Mouse (Mus musculus) common myeloid progenitor, adult 5-6 weeks (primary cell): Measurements from ENCODE around the gene Csrp1. TPM values are rescaled to one million over a fixed set of nuclear protein-coding genes. Genes with fewer than 3 reads are reported as not detected.
A peak's percentile ranks its signal among the peaks of the same experiment; 100 is the strongest.

Experiments used
- ATAC-seq: replicated peaks from 2 replicates; pipeline ENCODE4 v1.8.0; 2016; ENCODE audit warnings: low read depth, mild to moderate bottlenecking, moderate TSS enrichment, inconsistent platforms; ENCODE audit not compliant: poor library complexity, severe bottlenecking
- total RNA-seq: library from RNA; stranded (forward); fragments of 200-1000, 187-1606 nt; gene quantifications from 2 replicates; pipeline ENCODE4 v1.2.3, GENCODE M21; 2017

Gene Csrp1
- total RNA-seq, 1 experiment from 2014 or later, result 170 TPM

GRCm38 (mm10) chr1:135729367-135729713 is 9.5 kb downstream of the Csrp1 start:
- peak; percentile 9; the same call in 1 of the 2 replicates for ATAC-seq

DNA sequence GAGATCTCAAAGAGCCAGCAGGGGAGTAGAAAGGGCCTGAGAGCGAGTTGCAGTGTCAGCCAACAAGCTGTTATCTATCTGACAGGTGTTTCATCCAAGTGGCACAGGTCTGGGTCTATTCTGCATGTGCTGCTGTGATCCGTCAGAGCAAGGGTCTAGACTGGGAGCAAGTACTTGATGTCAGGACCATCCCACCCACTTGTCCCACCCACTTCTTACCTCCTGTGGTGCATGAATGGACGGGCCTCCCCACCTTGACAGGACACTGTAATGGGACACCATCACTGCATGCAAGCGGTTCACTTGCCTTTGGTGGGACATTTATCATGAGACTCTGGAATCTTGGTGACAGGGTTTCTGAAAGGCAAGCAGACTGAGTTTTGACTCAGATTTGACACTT is 10.0 kb downstream of the Csrp1 start:
- ATAC-seq, result no peak

DNA sequence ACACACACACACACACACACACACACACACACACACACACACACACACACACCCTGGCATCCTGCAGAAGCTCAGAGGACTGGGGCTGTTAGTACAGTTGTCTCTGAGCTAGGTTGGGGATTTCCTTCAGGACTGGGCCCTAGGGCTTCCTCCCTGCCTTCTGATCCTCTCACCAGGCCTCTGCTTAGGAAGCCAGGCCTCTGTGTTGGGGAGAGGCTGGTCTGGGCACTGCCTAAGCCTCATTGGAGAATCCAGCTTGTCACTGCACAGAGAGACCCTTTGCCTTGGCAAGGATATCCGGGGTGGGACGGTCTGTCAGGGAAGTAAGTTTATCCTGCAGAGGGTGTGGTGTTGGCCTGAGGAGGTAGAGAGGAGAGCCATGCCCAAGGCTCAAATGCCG is 10.4 kb downstream of the Csrp1 start:
- 0 out of 2 replicates have a peak, but pooled peaks have one; percentile 5 for ATAC-seq

DNA sequence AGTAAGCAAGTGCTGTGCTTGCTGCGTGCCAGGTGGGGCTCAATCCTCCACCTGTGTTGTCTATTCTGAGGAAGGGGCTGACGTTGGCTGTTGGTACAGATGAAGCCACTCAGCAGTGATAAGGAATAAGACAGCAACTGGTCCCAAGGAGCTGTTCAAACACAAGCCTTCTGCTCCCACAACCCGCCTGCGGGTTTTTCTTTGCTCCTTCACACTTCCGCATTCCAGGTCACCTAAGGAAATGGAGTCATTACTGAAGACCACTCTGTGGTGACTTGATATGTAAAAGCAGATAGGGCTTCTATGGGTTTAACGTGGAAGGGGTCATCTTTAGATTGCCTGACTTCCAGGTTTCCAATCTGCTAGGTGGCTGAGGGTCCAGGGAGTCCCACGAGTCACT is 11.5 kb downstream of the Csrp1 start:
- ATAC-seq, result no peak

DNA sequence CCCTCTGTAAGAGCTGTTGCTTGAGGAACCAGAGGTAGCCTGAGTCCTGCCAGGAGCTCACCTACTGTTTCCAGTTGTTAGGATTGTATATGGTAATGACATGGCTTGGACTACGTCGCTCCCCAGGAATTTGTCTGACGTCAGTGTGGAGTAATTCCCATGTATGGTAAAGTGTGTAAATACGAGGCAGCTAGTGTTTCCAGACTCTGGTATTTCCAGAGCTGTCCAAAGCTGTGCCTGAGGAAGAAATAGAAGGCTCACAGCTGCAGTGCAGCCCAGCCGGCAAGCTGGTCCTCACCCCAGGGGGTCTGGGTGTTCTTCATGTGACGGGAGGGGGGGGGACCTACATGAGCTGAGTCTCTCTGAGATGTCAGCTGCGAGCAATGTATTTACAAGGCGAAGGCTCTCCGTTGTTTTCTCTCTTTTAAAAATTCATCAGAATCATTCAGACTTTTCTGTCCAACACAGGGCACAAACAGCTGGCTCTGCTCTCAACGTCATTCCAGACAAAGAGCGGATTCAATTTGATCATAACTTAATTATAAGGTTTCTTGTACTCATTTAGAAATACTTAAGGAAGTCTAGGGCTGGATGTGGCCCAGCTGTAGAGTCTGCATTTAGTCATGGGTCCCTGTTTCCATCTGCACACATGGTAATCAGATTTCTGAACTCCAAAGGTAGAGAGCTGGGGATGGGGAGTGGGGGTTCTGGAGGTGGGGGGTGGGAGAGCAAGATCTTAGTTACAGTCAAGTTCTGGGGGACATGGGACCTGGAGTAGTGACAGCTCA is 12.2 kb downstream of the Csrp1 start:
- ATAC-seq, result no peak

DNA sequence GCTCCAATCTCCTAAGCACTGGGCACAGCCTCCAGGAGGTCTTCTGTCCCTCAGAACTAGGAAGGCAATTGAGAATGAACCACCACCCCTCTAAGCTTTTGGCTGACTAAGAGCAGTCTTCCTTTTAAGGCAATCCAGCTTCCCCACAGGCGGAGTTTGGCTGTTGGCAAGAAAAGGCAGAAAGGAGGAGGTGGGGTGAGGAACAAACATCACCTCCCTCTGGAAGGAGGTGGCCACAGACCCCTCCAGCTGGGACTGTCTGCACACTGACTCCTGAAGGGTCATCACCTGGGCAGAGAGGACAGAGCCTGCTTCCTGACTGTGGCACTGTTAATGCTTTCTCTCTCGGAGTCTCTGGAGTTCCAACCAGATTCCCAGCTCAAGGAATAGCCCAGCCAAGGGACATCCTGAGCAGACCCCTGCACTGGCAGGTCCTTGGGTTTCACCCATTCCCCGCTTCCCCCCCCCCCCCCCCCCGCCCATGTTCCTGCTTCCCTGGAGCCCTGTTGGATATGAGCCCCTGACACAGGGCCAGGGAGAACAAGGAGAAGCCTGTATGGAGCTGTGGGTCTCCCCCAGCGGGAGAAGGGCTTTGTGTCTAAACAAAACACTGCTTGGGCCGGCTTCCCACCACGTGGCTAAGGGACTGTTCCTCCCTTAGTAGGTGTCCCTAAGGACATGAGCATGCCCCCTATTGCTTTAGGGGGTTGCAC is 14.5 kb downstream of the Csrp1 start:
- ATAC-seq, result no peak

GRCm38 (mm10) chr1:135735460-135735859 is 15.6 kb downstream of the Csrp1 start:
- peak; percentile 4; the same call in 1 of the 2 replicates for ATAC-seq

- no peak for ATAC-seq
These were observed 25.1 kb downstream of the Csrp1 start for GRCm38 (mm10) chr1:135744987-135745386.

- no peak for ATAC-seq
These were observed 26.4 kb downstream of the Csrp1 start for GRCm38 (mm10) chr1:135746248-135746647.

- peak; percentile 99 for ATAC-seq
These were observed 33.0 kb downstream of the Csrp1 start for GRCm38 (mm10) chr1:135752737-135753348.

- no peak for ATAC-seq
These were observed 35.4 kb downstream of the Csrp1 start for GRCm38 (mm10) chr1:135755287-135755686.

DNA sequence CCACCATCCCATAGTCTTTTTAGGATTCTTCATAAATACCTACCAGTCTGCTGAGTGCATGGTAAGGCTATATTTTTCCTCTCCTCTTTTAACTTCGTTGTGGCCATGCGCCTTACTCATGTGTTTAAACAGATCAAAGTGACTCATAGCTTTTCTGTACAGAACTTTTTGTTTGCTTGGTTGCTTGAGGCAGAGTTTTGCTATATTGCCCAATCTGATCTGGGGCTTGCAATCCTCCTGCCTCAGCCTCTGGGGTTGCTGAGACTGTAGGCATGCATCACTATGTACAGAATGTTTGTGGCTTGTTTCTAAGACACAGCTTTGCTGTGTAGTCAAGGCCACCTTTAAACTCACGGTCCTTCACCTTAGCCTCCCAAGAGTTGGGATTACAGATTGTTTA is 36.1 kb downstream of the Csrp1 start:
- no peak for ATAC-seq

- no peak for ATAC-seq
These were observed 37.4 kb downstream of the Csrp1 start for GRCm38 (mm10) chr1:135757287-135757686.

DNA sequence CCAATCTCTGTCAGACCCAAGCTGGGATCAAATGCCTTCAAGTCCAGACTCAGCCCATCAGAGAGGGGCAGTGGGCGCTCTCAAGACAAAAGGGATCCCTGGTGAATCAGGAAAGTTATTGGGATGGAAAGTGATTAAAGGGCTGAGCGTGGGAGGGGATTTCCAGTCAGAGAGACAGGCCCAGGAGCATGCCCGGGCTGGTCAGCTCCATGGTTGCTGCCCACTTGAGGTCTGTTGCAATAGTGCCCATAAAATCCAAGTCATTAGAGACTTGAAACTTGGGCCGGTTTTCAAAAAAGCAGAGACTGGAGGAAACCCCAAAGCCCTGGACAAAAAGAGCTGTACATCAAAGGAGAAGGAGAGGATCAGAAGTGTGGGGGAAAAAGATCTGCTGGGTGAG is 39.8 kb downstream of the Csrp1 start:
- no peak for ATAC-seq

DNA sequence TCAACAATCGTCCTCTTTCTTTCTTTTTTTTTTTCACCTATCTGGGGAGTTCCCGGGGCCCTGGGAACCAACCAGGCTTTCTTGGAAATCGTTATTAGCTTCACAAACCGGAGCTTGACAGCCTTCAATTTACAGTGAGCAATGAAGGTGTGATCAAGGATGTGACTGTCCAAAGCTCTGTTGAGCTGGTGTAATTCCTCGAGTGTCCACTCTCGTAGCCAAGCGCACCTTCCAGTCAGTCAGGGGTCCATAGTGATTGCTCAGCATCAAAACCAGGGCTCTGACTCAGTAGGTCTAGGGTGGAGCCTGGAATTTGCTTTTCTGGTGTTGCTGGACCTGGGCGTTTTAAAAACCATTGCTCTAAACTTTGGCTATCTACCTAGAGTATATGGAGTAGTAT is 40.4 kb downstream of the Csrp1 start:
- 0 out of 2 replicates have a peak, but pooled peaks have one; percentile 25 for ATAC-seq

DNA sequence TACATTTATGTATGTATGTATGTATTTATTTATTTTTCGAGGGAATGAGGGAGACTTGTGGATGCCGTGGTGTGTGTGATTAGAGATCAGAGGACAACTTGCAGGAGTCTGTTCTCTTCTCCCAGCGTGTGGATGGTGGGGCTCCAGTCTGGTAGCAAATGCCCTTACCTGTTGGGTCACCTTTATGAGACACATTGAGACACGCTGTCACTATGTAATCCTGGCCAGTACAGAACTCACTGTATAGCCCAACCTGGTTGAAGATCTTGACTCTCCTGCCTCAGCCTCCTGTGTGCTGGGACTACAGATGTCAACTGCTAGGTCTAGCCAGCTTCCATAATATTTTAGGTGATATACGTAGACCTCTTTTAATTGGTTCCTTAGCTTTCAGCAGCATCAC is 41.9 kb downstream of the Csrp1 start:
- ATAC-seq, result no peak

DNA sequence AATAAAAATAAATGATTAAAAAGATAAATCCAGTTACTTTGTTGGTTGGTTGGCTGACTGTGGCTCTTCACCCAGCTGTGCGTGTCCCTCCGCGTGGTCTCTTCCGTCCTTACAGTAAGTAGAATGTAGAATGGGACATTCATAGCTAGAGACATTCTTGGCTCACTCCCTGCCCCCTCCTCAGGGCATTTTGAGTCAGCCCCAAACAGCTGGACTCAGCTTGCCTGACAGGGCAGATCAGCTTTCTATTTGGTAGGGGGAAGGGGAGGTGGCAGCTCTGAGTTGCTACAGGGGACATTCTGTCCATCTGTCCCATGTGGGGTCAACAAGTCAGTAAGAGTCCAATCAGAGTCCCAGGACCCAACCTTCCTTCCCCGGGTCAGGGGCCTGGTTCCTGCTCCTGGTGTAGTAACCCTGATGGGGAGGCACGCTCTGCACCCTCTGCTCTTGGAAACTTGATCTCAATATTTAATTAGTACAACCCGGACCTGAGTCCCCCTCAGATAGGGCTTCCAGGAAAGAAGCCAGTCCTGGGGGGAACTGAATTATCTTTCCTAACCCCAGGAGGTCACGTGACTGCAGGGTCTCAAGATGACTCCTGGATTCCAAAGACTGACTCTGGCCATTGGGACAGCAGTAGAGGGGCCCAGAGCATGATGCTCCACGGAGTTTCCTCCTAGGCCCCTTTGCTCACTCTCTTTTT is 43.8 kb downstream of the Csrp1 start:
- ATAC-seq, result no peak

- no peak for ATAC-seq
These were observed 44.3 kb downstream of the Csrp1 start for GRCm38 (mm10) chr1:135764206-135764528.

DNA sequence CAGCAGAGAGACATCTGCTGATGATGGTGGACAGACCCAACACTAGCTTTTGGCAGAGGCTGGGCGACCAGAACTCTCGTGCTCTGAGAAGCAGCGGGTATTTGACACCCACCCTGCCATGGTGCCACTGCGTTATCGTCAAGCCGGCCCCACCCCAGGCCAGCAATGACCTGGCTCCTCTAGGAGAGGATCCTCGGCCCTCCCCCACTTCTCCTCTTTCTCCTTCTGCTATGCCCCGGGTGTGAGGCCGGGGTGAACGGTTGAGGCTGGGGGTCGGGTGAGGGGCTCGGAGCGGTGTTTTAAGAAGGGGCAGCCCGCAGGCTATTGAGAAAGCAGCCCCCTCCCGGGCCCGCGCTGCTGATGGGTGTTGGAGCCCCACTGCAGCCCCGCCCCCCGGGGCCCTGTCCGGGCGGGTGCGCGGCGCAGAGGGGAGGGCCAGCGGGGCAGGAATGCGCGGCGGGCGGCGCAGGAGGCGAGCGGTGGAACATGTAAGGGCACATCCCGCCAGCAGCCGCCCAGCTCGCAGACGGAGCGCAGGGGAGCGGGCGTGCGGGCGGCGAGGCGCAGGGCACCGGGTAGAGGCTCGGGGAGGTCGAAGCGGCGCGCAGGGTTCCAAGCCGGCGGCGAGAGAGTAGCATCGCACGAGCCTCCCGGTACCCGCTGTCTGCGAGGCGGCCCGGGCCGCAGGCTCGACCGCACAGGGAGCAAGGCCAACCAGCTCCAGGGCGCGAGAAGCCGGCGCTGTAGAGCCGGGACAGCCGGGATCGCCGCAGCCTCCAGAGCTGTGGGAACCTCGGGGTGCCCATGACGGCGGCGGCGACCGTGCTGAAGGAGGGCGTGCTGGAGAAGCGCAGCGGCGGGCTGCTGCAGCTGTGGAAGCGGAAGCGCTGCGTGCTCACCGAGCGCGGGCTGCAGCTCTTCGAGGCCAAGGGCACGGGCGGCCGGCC is 46.1 kb downstream of the Csrp1 start, which contains the start of gene Phlda3:
TSS of gene Phlda3 (plus strand) at position 475 of the 947 bp plus-strand sequence.
- peak; percentile 68 for ATAC-seq
